Mouse (Mus musculus) NIH3T3 (cell line): ENCODE measurements around the gene Slc39a7.
"Not testable (repeated sequence)": the region's sequence is repeated elsewhere in the genome, so short reads cannot be mapped to it uniquely, and the experiment has no call there.

ENCODE experiments used
- DNase-seq: peaks from one replicate; pipeline ENCODE4 v3.0.0-alpha.2; 2012; ENCODE audit warnings: low read depth

The Slc39a7 gene

DNA sequence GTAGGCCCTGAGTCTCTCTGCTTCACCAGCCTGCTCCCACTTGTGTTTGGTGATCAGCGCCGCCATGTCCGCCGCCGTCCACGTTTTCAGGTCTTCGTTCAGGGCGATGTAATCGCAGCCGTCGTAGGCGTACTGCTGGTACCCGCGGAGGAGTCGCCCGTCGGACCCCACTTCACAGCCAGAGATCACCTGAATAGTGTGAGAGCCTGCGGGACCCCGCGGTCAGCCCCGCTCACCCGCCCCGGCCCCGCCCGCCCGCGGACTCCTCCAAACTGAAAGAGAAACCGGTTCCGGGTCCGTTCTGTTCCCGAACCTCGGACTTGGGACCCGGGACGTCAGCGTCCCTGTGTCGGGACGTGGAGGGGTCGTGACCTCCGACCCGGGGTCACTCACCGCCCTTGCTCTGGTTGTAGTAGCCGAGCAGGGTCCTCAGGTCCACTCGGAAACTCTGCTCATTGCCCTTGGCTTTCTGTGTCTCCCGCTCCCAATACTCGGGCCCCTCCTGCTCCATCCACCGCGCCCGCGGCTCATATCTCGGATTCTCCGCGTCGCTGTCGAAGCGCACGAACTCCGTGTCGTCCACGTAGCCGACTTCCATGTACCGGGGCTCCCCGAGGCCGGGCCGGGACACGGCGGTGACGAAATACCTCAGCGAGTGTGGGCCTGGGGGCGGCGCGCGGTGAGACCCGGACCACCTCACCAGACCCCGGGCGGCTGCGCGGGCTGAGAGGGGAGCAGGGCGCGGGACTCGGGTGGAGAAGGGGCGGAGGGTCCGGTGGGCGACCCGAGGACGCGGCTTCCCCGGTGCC lies 31.9 kb downstream of the Slc39a7 start:
- no peak for DNase-seq

DNA sequence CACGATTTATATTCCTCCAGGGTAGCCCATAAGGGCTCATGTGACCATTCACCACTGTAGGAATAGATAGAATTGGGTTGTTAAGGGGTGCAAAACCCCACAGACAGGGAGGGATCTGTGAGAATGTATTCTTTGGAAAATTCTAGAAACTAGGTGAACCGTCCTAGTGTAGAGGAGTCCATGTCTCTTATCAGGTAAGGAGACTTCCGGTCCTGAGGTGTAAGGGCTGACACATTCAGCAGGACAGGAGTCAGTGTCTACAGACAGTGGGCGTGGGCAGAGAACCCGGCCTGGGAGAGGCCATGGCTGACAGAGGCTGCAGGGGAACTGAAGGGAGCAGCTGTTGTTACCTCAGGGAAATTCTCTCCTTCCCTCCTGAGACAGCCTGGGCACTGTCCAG lies 32.8 kb downstream of the Slc39a7 start:
- not testable (repeated sequence) for DNase-seq

DNA sequence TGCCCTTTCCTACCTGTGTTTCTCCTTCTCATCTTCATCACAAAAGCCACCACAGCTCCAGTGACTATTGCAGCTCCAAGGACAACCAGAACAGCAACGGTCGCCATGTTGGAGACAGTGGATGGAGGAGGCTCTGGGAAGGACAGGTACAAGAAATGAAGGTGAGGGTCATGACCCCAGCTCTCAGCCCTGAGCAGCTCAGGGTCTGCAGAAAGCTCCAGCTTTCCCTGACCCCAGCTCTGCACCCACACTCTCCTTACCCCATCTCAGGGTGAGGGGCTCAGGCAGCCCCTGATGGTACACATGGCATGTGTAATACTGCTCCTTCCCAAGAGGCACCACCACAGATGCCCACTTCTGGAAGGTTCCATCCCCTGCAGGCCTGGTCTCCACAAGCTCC lies 34.5 kb downstream of the Slc39a7 start:
- not testable (repeated sequence) for DNase-seq

DNA sequence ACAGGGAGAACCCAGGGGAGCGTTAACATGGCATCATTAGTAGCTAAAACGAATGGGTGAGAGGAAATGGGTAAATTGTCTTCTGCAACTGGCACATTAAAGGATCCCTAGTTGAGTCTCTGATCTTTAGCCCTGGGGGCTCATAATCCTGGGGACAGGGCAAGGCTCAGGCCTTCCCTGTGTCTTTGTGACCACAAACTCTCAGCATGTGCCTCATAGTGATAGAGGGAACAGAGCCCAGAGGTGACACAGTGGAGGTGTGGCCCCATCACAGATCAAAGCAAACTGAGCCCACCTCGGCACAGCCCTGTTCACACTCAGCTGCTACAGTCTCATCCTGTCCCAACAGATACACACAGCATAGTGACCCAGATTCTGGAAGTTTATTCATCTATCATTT lies 35.8 kb downstream of the Slc39a7 start:
- DNase-seq: no peak

DNA sequence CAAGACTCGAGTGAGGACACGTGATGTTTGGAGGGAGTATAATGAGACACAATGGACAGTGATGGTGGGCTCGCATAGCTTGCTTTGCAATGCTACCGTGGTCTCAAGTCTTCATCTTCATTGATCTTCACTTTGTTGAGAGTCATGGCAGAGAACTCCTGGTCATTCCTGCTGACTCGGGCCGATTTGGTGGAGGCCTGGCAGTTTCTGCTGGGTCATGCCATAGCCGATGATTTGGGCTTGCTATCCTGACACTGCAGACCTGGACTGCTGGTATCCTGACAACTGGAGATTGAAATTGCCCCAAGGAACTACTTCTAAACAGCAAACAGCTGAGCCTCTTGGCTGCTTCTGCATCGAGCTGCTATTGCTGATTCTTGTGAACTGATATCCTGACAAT lies 36.5 kb downstream of the Slc39a7 start:
- DNase-seq: no peak

DNA sequence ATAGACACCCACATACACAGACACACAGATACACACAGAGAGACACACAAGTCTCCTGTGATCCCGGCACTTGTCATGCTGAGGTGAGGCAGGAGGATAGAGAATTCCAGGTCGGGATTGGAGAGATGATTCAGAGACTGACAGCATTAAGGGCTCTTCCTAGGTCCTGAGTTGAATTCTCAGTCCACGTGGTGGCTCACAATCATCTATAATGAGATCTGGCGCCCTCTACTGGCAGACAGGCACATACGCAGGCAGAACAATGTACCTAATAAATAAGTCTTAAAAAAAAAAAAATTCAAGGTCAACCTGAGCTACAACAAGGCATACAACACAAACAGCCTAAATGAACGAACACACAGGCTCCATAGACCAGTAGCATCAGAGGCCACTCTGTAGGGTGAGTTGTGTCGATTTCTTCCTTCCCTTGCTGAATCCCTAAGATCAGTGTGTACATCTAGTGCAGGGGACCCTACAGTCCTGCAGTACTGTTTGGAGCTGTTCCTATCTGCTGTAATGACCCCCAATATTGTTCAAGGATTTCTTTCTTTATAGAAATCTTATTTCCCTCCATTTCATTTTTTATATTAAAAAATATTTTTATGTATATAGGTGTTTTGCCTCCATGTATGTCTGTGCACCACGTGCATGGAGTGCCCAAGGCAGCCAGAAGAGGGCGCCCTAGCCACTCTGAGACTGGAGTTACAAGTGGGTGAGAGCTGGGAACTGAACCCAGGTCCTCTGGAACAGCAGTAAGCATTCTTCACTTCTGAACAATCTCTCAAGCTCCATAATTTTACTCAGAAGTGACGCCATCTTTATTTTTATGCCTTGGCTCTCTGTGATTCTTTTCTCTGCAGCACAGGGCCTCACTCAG lies 39.5 kb downstream of the Slc39a7 start:
- peak; percentile 91 for DNase-seq

DNA sequence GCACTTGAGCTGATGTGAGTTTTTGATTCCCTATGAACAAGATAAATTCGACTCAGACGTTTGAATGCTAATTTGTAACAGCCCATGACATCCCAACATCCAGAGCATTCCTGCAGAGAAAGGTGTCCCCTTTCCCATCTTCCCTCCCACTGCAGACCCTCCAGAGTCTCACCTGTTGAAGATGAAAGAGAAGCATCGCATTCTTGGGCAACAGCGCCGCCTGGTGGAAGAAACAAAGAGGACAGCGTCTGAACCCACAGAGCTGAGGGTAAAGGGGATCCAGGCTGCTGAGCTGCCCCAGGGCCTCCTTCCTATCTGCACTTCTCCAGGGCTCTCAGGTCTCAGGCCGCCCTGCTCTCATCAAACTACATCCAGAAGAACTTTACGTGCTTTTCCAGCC lies 49.3 kb downstream of the Slc39a7 start:
- not testable (repeated sequence) for DNase-seq

DNA sequence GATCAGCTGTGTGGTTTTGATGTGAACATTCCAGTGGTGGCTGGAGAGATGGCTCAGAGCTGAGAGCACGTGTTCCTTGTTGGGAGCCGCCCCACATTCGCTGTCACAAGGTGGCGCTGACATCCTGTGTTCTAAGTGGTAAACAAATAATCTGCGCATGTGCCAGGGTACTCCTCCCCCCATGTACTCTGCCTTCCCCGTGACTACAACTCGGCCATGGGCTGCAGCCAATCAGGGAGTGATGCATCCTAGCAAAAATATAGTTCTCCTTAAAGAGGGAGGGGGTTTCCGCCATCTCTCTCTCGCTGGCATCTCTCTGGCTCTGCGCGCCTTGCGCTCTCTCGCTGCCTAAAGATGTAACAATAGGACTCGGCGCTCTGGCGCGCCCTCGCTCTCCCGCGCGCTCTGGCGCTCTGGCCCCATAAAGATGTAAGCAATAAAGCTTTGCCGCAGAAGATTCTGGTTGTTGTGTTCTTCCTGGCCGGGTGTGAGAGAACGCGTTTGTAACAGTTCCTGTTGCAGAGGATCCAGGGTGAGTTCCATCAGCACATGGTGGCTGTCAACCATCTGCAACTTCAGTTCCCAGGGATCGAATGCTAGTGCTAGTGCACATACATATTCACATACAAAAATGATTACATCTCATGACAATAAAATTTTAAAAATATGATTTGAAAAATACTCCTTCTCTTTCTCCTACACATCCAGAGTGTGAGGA lies 50.1 kb downstream of the Slc39a7 start:
- DNase-seq: not testable (repeated sequence)

DNA sequence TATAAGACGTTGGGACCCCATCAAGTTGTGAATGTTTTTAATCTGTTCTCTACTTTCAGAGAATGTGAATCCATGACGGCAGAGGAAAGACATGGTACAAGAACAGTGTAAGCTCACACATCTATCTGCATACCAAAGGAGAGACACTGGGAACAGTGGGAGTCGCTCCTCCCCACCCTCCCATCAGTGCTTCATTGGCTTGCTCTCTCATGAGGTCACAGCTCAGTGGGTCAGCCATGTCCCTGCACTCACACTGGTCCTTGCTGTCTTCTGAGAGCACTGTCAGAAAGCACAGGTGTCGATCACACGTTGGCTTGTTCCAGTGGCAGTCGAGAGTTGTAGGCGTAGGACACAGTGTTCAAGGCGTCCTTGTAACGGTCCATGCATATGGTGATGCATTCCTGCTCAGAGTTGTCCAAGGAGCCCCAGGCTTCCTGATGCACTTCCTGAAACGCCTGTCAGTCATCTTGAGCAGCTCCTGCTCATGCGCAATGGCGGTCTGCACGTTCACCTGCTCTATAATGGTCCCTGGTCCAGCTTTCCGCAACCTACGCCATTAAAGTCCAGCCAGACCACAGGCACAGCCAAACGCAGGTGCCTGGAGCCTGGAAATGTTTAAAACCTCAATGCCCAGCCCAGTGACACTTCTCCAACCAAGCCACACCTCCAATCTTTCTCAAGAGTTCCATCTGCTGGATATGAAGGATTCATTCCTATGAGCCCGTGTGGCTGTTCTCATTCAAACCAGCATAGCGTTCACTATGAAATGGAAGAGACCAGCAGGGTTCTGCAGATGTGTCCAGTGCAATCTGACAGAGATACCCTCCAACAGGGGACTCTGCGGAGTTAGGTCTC lies 51.1 kb downstream of the Slc39a7 start:
- no peak for DNase-seq

DNA sequence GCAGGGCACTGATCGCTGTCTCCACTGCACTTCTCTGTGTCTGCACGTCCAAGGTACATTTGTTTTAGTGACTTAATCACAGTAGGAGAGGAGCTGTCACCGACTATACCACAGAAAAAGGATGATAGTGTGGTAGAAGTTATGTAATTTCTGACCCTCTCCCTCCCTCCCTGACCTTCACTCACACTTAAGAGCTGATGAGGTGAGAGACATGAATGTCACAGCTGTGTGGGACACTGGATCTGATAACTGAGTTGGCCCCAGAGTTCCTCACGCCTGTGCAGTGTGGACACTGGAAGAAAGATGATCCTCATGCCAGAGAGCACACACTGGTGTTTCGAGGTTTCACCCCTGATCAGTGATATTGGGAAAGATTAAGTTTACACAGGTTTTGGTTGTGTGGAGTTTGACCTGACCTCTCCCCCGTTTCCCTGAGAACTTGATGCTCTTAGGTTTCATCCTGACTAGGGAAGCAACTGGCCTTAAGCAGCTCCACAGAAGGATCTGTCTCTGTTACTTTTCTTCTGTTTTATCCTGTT lies 51.9 kb downstream of the Slc39a7 start:
- DNase-seq: no peak

DNA sequence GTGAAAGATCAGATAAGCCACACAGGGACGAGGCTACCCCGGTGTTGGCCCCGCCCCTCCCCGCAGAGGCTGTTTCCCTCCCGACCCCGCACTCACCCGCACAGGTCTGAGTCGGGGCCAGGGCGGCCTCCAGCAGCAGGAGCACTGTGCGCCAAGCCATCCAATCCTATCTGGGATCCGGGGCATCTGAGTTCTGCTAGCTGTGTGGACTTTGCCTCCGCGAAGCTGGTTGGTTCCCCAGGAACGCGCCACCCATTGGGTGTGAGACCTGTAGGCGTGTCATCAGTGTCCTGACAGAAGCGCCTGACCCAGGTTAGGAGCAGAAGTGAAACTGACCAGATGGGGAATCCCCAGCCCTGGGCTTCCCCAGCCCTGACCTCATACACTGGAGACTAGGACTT lies 52.9 kb downstream of the Slc39a7 start:
- DNase-seq: peak; percentile 60
